Mouse (Mus musculus): ENCODE measurements at regions not wholly inside any gene's neighbourhood (a gene's known extent, or its start where the extent isn't known, plus 50 kb on each side); places are given as distances from the start of the nearest gene placed in this dataset.

DNA sequence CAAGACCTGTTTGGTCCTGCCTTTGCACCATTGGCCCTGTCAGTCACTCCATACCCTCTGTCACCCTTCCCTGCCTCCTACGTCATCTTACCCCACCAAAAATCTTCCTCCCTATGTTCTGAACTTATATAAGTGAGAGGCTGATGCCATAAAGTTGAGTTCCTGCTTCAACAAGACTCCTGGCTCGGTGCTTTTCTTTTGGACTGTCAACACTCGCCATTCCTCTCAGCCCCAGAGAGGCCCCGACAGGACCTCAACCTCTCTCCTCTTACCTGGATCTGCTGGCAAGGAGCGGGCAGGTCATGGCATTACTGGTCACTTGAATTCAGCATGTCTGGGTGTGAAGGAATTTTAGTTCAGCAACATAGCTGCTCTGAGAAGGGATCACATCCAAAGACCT lies 86.9 kb downstream of the Rnd3 start:
- H3K27me3 ChIP-seq (ENCODE audit: insufficient read depth, low read length), result no peaks in the 10 kb centered on the region
- DNase-seq (ENCODE audit: low spot score) (no peak), ATAC-seq (ENCODE audit: low FRiP score) (no peak)
- no peak overlapping the region for H3K4me2 ChIP-seq (ENCODE audit: low read depth, low read length, poor library complexity, severe bottlenecking)
- H3K4me3 ChIP-seq (ENCODE audit: low read depth, low read length), result no peak overlapping the region
- no peaks in the 10 kb centered on the region for H3K9me3 ChIP-seq (ENCODE audit: low read length)
- WGBS, result 97% methylated on average over 5 of the region's 5 CpGs
- H3K27ac ChIP-seq (ENCODE audit: low read depth, low read length), result no peak overlapping the region
- H3K4me1 ChIP-seq (ENCODE audit: insufficient read depth, low read length), result peaks cover 5% of the 10 kb centered on the region; the same call in 1 of the 2 replicates
- no peak for TF ChIP-seq CTCF (IDR thresholded peaks at IDR 0.05)
- no peaks in the 10 kb centered on the region for H3K36me3 ChIP-seq (ENCODE audit: insufficient read depth, low read length)
- H3K9ac ChIP-seq (replicated peaks; ENCODE audit: low read length, poor library complexity, severe bottlenecking), result no peak overlapping the region

DNA sequence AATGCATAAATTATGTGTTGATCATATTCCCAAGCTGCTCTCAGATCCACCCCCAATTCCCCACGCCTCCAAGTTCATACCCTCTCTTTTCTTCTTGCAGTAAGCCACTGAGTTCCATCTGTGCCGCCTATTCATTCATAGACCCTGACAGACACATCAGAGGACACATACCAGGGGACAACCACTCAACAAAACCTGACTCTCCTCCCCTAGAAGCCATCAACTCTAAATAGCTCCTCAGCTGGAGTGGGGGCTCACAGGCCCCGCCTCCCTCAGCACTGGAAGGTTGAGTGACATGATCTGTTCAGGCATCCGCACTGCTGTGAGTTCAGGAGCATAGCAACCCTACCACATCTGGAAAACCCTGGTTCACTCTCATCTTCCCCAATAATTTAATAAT lies 90.8 kb downstream of the Rnd3 start:
- no peak overlapping the region for H3K4me3 ChIP-seq (ENCODE audit: low read depth, low read length)
- no peaks in the 10 kb centered on the region for H3K36me3 ChIP-seq (ENCODE audit: insufficient read depth, low read length)
- H3K27me3 ChIP-seq (ENCODE audit: insufficient read depth, low read length), result no peaks in the 10 kb centered on the region
- 71% methylated on average over 4 of the region's 4 CpGs for WGBS
- H3K9me3 ChIP-seq (ENCODE audit: low read length), result no peaks in the 10 kb centered on the region
- DNase-seq (ENCODE audit: low spot score) (no peak), ATAC-seq (ENCODE audit: low FRiP score) (no peak)
- H3K4me2 ChIP-seq (ENCODE audit: low read depth, low read length, poor library complexity, severe bottlenecking), result no peak overlapping the region
- no peak for TF ChIP-seq CTCF (IDR thresholded peaks at IDR 0.05)
- H3K27ac ChIP-seq (ENCODE audit: low read depth, low read length), result no peak overlapping the region
- H3K4me1 ChIP-seq (ENCODE audit: insufficient read depth, low read length), result no peaks in the 10 kb centered on the region
- no peak overlapping the region for H3K9ac ChIP-seq (replicated peaks; ENCODE audit: low read length, poor library complexity, severe bottlenecking)

DNA sequence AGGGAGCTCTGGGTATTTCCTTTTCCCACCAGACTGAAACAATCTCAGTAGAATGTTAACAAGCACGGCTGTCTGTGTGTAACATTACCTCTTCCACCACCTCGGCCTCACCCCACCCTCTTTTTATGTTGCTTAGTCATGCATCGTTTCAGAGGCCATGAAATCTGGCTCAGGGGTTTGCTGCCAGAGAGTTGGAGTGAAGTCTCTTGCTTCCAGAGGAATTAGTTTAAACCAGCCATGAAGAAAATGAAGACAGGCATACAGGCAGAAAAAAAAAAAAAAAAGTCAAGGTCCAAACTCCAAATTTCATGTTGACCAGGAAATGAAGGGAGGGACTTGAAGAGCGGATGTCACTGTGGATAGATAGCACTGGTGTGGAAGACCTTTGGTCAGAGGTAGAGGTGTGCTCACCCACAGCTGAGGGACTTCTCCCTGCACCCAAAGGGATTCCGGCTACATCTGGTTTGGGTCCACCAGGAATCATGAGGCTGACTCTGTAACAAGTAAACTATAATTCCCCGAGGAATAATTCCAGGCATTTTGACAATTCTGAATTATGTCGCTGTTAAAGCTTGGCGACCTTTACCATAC lies 92.7 kb downstream of the Rnd3 start:
- WGBS, result 55% methylated on average over 8 of the region's 8 CpGs
- Histone ChIP-seq H3K36me3 (ENCODE audit: insufficient read depth, low read length) (no peaks in the 10 kb centered on the region), H3K4me3 (ENCODE audit: low read depth, low read length) (no peak overlapping the region), H3K4me2 (ENCODE audit: low read depth, low read length, poor library complexity, severe bottlenecking) (no peak overlapping the region), H3K9ac (replicated peaks; ENCODE audit: low read length, poor library complexity, severe bottlenecking) (no peak overlapping the region), H3K27ac (ENCODE audit: low read depth, low read length) (no peak overlapping the region), H3K27me3 (ENCODE audit: insufficient read depth, low read length) (no peaks in the 10 kb centered on the region), H3K9me3 (ENCODE audit: low read length) (no peaks in the 10 kb centered on the region), H3K4me1 (ENCODE audit: insufficient read depth, low read length) (no peaks in the 10 kb centered on the region)
- DNase-seq (ENCODE audit: low spot score) (peak; percentile 32), ATAC-seq (ENCODE audit: low FRiP score) (no peak)
- no peak for TF ChIP-seq CTCF (IDR thresholded peaks at IDR 0.05)

DNA sequence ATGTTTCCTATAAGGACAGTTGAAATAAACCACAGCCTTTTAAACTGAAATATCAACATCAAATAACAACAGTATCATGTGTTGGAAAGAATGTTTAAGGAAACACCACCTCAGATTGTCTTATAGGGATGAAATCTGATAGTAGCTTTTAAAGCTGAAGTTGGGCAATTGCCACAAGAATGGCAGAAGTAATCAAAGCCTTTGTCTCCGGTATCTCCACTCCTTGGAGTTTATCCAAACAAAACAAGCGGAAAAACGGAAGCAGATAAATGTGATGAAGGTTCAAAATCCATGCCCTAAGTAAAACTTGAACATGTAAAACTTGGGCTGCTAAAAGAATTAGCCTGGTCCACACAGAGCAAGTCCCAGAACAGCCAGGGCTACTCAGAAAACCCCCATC lies 93.6 kb downstream of the Rnd3 start:
- H3K27me3 ChIP-seq (ENCODE audit: insufficient read depth, low read length), result no peaks in the 10 kb centered on the region
- no peaks in the 10 kb centered on the region for H3K9me3 ChIP-seq (ENCODE audit: low read length)
- H3K36me3 ChIP-seq (ENCODE audit: insufficient read depth, low read length), result no peaks in the 10 kb centered on the region
- no peak overlapping the region for H3K27ac ChIP-seq (ENCODE audit: low read depth, low read length)
- no peak for TF ChIP-seq CTCF (IDR thresholded peaks at IDR 0.05)
- ATAC-seq (ENCODE audit: low FRiP score) (no peak), DNase-seq (ENCODE audit: low spot score) (no peak)
- no peak overlapping the region for H3K4me3 ChIP-seq (ENCODE audit: low read depth, low read length)
- H3K4me1 ChIP-seq (ENCODE audit: insufficient read depth, low read length), result no peaks in the 10 kb centered on the region
- 63% methylated on average over 3 of the region's 3 CpGs for WGBS
- H3K4me2 ChIP-seq (ENCODE audit: low read depth, low read length, poor library complexity, severe bottlenecking), result no peak overlapping the region
- H3K9ac ChIP-seq (replicated peaks; ENCODE audit: low read length, poor library complexity, severe bottlenecking), result no peak overlapping the region

DNA sequence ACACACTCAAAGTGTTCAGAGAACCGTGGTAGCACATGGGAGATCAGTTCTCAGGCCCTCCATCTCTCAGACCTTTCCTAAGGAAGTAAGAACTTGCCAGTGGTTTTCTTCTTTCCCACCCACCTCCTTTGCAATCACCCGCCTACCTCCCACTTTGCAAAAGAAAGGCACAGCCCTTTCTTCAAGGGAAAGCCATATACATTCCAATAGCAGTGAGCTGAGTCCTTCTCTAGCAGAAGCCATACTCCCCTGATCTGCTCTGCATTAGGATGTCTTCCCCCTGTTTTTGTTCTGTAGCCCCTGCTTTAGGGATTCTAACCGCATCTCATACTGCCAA lies 99.1 kb downstream of the Rnd3 start:
- Histone ChIP-seq H3K4me1 (ENCODE audit: insufficient read depth, low read length) (no peaks in the 10 kb centered on the region), H3K9ac (replicated peaks; ENCODE audit: low read length, poor library complexity, severe bottlenecking) (no peak overlapping the region), H3K36me3 (ENCODE audit: insufficient read depth, low read length) (no peaks in the 10 kb centered on the region), H3K27me3 (ENCODE audit: insufficient read depth, low read length) (no peaks in the 10 kb centered on the region), H3K4me3 (ENCODE audit: low read depth, low read length) (no peak overlapping the region), H3K4me2 (ENCODE audit: low read depth, low read length, poor library complexity, severe bottlenecking) (no peak overlapping the region), H3K27ac (ENCODE audit: low read depth, low read length) (no peak overlapping the region), H3K9me3 (ENCODE audit: low read length) (no peaks in the 10 kb centered on the region)
- DNase-seq (ENCODE audit: low spot score), result no peak
- ATAC-seq (ENCODE audit: low FRiP score), result no peak
- WGBS, result 61% methylated on average over 3 of the region's 3 CpGs
- no peak for TF ChIP-seq CTCF (IDR thresholded peaks at IDR 0.05)

DNA sequence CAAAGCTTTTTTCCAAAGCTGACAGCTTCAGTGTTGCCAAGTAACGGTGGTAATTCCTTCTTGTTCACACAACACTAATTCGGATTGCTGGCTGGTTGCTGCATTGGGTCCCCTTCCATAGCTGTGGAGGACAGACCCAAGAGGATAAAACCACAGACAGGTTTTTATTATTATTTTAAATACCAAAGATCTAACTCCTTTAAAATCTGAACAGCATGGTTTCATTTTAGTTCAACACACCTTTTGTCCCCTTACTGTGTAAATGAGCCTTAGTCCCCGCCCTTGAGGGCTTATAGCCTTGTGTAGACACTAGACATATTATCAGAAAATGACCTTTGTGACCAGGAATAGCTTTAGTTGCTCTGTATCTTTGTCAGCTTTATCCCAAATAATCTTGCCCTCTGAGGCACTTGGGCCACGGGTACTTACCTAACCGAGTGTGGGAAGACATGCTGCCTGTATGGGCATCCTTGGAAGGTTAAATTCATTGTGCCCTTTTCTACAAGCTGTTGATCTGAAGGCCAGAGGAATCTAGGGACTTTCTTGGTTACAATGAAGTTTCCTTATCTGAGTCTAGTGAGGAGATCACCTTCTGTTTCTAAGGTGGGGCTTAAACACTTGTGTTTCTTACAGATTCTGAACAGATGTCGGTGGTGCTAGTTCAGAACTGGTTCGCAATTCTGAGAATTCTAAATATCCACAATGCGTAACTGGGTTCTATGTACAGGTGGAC lies 99.6 kb downstream of the Rnd3 start:
- DNase-seq (ENCODE audit: low spot score), result no peak
- H3K27ac ChIP-seq (ENCODE audit: low read depth, low read length), result no peak overlapping the region
- no peaks in the 10 kb centered on the region for H3K9me3 ChIP-seq (ENCODE audit: low read length)
- ATAC-seq (ENCODE audit: low FRiP score), result no peak
- WGBS, result 55% methylated on average over 8 of the region's 8 CpGs
- no peaks in the 10 kb centered on the region for H3K36me3 ChIP-seq (ENCODE audit: insufficient read depth, low read length)
- no peak overlapping the region for H3K4me3 ChIP-seq (ENCODE audit: low read depth, low read length)
- H3K9ac ChIP-seq (replicated peaks; ENCODE audit: low read length, poor library complexity, severe bottlenecking), result no peak overlapping the region
- H3K4me2 ChIP-seq (ENCODE audit: low read depth, low read length, poor library complexity, severe bottlenecking), result no peak overlapping the region
- H3K4me1 ChIP-seq (ENCODE audit: insufficient read depth, low read length), result no peaks in the 10 kb centered on the region
- TF ChIP-seq CTCF (IDR thresholded peaks at IDR 0.05), result no peak
- no peaks in the 10 kb centered on the region for H3K27me3 ChIP-seq (ENCODE audit: insufficient read depth, low read length)

Data from midbrain, postnatal 0 days (tissue).